Mouse (Mus musculus): ENCODE measurements at regions not wholly inside any gene's neighbourhood (a gene's known extent, or its start where the extent isn't known, plus 50 kb on each side); places are given as distances from the start of the nearest gene placed in this dataset.
"Not testable (repeated sequence)": the region's sequence is repeated elsewhere in the genome, so short reads cannot be mapped to it uniquely, and the experiment has no call there.

DNA sequence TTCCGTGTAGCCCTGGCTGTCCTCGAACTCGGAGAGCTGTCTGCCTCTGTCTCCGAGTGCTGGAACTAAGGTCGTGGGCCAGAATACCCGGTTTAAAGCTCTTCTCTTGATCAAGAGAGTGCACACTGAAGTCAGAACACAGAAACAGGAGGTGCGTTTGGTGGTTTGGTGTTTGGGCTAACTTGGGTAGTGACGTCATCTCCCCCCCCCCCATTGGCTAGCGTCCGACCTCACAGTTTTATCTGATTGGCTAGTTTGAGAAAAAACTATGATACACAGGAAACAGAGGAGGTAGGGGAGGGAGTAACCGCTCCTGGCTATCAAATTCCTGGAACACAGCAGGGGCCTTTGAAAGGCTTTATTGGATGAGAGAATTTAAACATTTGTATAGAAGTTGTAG lies 60.2 kb upstream of the Pim1 start:
- DNase-seq: no peak

DNA sequence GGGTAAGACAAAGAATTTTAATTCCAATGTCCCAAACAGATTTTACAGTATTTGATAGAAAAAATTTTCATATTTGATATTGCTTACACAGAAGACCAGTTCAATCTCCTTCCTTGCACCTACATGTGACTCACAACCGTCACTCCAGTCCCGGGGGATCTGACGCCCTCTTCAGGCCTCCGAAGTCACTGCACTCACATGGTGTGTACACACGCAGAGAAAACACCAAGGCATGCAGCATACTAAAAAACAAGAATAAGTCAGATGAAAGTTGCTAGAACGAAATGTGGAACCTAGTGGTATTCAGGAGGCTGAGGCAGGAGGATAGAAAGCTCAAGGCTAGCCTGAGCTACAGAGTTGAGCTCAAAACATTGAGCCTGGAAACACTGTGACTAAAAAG lies 59.7 kb upstream of the Pim1 start:
- no peak for DNase-seq

DNA sequence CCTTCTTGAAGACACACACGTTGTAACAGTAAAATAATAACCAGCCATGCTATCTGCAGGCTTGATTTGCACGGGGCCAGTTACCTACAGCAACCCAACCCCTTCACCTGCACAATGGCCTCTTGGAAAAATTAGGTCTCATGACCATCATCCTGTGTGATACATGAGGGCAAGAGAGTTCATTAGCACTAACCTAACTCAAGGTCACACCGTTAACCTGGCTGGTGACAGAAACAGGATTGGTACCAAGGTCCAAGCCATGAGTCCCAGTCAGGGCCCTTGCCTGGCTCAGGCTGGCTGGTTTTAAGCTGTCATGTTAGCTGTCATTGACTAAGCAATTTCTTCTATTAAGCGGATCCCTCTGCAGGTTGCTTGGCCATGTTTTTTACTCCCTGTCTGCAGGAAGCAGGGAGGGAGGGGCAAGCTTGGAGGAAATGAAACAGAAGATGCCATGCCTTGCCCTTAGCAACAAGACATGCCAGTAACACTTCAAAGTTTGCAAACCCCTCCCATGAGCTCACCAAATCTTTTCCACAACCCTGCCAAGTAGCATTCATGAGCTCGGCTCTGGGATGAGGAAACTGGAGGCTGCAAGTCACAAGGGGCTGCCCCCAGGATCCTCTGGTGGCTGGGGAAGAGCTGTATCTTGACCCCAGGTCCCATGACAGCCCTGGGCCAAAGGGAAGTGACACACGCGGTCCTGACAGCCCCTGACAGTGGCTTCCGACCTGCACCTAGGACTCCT lies 58.8 kb upstream of the Pim1 start:
- DNase-seq: no peak

DNA sequence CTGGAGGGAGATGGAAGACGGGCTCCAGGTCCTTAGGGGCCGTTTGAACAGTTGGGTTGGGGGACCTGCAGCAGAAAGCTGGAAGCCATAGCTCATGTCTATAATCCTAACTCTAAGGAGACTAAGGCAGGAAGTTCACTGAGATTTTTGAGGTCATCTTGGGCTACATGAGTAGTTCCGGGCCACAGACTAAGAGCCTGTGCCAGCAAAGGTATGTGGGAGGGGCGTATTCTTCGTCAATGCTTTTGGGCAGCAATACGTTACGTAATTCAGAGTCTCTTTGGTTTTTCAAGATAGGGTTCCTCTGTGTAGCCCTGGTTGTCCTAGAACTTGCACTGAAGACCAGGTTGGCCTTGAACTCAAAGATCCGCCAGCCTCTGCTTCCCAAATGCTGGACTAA lies 57.9 kb upstream of the Pim1 start:
- no peak for DNase-seq

DNA sequence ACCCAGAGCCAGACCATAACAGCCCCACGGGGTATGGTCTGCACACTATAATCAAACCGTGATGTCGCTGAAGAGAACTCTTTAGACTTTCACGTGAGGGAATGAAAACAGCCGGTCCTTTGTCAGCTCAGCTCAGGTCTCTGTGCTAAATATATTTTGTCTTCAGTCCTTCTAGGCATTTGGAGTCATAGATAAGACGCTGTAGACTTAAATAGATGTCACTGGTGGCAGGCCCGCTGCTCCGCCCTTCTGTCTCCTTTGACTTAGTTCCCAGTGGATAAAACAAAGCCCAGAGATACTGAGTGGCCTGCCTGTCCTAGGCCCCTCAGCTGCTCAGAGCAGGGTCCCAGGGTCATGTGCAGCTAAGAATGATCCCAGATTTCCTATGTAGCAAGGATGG lies 57.2 kb upstream of the Pim1 start:
- DNase-seq: no peak

DNA sequence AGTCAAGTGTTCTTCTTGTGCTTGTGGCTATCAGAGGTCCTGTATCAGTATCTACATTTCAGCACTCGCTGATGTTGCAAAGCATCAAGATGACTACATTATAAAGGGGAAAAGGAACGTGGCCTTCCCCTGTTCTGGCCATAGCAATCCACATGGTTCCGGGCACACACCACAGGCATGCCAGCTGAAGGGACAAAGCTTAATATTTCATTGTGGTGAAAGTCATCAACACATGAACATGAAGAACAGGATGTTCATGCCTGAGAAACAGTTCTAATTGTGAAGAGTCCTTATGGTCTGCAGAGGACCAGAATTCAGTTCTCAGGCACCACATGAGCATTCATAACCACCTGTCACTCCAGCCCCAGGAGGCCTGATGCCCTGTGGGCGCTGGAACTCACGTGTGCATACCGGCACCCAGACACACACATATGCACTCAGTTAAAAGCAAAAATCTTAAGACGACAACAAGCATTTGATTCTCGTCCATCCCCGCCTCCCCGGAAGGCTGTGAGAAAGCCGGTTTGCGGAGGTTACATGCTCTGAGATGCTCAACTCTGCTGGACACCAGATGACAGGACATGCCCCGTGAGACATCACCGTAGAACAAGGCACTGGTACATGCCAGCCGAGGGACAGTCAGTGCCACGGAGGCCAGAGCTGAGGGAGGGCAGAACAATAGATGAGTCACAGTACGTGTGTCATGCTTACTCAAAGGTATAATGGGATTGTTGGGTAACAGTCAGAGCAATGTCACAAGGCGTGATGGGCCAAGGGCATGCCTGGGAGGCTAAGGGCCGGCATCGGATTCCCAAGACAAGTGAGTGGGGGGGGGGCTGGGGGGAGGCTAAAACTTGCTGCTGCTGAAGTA lies 56.2 kb upstream of the Pim1 start:
- DNase-seq: no peak

DNA sequence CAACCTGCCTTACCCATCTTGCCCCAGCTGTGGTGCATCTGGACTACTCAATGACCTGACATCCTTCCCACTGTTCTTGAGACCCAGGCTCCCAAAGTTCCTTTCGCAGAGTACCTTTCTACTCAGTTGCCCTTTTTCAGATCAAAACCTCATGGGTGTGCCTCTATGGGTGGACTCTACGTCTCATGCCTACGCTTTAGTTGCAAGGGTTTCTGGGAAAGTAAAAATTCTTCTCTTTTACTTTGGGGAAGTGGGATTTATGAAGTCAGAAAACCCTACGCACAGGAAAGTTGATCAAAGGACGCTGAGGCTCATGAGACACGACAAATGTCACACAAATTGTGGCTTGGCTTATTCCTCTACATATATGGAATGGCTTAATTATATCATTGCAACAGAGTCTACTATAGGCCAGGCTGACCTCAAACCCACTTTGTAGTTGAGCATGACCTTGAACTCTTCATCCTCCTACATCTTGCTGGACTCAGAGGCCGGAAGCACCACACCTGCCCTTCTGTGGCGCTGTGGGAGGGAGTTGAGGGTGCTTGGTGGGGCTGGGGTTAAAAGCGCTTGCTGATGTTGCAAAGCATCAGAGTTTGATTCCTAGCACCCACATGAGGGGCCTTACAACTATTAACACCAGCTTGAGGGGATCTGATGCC lies 55.1 kb upstream of the Pim1 start:
- no peak for DNase-seq

DNA sequence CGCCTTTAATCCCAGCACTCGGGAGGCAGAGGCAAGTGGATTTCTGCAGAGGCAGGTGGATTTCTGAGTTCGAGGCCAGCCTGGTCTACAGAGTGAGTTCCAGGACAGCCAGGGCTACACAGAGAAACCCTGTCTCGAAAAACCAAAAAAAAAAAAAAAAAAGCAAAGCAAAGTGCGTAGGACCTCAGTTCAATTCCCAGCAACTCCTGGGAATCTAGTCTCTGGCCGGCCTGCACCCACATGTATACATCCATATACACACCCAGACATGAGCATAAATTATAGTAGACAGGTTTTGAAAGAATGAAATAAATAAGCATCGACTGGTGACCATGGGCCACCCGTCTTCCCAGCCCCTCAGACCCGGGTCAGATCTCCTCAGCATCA lies 54.1 kb upstream of the Pim1 start:
- DNase-seq: not testable (repeated sequence)

DNA sequence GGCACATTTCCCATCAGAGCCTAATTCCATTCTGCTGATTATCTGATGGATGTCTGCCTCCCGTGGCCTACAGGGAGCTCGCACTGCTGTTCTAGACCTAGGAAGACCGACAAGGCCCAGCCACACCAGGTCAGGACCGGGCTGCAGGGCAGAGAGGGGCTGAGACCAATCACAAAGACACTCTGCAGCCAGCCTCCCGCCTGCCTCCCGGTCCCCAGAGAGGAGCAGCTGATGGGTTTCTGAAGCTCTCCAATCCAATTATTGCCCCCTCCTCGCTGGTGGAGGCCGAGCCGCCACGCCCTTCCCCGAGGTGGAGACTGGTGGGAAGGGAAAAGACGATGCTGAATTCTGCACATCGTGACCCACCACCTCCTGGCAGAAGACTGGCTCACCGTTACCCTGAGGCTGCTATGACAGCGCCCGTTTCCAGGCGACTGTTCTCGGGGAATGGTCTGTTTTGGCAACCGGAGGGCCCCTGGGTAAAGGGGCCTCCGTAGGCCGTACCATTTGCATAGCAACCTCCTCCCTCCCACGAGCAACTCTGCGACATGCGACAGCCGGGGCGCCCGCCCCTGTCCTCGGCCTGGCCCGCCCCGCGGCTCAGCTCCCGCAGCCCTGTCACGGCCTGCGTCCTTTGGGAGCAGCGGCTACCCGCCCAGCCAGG lies 53.5 kb upstream of the Pim1 start:
- DNase-seq: peak; percentile 76

DNA sequence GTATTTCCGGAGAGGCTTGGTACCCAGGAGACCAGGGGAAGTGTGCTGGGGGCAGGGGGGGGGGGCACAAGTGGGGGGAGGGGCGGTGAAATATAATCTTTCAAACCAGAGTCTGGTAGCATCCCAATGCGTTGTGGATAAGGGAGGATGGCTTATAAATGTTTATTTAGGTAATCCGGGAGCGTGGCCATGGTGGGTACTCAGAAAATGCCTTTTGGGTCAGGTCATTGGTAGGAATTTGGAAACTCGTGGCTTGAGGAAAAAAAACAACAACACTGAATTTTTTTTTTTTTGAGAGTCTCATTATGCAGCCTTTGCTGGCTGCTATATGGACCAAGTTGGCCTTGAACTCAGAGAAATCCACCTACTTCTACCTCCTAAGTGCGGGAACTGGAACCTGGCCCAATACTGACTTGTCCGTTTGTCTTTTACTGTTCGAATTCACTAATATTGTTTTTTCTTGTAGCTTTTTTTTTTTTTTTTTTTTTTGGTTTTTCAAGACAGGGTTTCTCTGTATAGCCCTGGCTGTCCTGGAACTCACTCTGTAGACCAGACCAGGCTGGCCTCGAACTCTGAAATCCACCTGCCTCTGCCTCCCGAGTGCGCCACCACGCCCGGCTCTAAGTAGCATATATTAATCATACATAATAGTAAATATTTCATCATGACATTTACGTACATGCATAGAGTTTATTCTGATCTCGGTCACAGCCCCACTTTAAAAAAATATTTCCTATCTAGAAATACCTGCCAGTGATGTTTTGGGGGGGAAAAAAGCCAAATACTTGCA lies 52.8 kb upstream of the Pim1 start:
- DNase-seq: no peak

DNA sequence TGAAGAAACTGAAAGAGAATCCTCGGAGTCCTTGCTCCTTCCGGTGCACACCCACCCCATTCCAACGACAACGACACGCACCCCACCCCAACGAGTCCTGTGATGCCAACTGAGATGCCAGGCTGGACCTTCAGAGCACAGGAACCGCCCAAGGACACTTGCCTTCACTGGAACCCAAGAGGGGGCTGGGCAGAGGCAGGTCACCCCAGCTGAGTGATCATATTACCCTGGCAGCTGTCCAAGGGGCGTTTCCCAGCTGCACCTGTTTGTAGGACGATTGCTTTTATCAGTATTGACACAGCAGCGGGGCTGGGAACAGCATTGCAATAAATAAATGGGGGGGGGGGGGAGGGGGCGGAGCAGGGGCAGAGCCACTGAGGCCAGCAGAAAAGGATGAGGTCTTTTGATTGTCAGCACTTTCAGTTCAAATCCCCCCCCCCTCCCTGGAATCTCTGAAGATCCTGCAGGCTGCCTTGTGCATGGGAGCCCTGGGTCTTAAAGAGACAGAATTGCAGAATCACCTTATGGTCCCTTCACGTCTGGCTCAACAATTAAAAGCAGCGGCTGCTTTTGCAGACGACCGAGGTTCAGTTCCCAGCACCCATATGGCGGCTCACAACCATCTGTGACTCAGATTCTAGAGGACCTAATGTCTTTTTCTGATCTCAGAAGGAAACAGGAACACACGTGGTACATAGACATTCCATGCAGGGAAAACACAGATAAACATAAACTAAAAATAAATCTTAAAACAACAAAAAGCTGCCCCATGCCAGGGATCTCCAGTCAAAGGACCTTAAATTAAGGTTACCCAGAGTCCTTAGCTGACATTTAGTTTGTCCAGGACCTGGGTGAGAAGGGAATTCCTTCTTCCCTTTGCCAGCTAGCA lies 52.0 kb upstream of the Pim1 start:
- no peak for DNase-seq

DNA sequence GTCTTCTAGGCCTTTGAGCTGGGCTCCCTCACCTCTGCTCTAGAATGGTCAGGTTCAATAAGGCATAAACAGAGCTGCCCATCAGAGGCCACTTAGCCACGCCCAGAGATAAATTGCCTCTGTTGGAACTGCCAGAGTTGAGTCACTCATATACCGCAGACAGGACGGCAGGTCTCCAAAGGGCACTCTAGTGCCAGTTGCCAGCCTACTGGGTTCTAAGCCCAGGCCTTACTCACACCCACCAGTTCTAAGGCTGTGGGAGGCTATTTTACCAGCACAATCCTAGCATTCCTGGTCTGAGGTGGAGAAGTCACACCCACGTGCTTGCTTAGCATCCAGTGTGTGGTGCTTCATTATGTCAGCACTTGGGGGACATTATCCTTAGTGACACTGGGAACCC lies 50.6 kb upstream of the Pim1 start:
- no peak for DNase-seq

DNA sequence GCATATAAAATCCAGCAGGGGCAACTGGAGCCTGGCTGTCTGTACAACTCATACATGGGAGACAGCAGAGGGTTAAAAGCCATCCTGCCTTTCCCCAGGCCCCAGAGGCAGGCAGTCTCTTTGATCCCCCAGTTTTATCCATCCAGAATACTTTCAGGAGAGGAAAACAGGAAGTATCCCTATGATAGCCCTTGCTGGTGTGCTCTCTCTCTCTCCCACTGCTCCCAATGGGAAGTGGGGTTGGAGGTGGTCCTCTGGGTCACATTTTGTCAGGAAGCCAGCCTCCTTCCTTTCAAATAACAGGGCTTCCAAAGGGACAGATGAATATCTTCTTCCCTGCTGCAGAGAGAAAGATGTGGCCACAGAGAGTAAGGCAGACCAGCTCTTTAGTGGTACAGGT lies 50.1 kb upstream of the Pim1 start:
- DNase-seq: no peak
